Mouse (Mus musculus): ENCODE results near the gene Hdgfl3.

- TF ChIP-seq POU5F1 (IDR thresholded peaks at IDR 0.05; ENCODE audit: borderline replicate concordance, low read length) (no peak), CTCF (conservative IDR thresholded peaks at IDR 0.05; ENCODE audit: low read length) (no peak), NANOG (IDR thresholded peaks at IDR 0.05; ENCODE audit: borderline replicate concordance, low read length) (no peak)
These were observed 31.9 kb upstream of the Hdgfl3 start for GRCm38 (mm10) chr7:81966195-81966594.
